Mouse (Mus musculus) testis, adult 2 months (tissue): ENCODE data around the gene Tmem171. TPM values are rescaled to one million over a fixed set of nuclear protein-coding genes. Genes with fewer than 3 reads are reported as not detected.

ENCODE experiments used
- H3K27ac ChIP-seq: fragments of 200-500 bp; 2 replicates; pipeline ENCODE4 v1.5.1; 2012; ENCODE audit warnings: low read depth, low read length; ENCODE audit not compliant: control insufficient read depth, insufficient read depth
- H3K27me3 ChIP-seq: fragments of 200-500 bp; 2 replicates; pipeline ENCODE4 v1.6.1; 2012; ENCODE audit warnings: mild to moderate bottlenecking, low read length, moderate library complexity; ENCODE audit not compliant: control insufficient read depth, insufficient read depth
- H3K36me3 ChIP-seq: fragments of 200-500 bp; 2 replicates; pipeline ENCODE4 v1.6.1; 2012; ENCODE audit warnings: mild to moderate bottlenecking, low read length; ENCODE audit not compliant: control insufficient read depth, insufficient read depth
- H3K4me1 ChIP-seq: fragments of 200-500 bp; 2 replicates; pipeline ENCODE4 v1.6.1; 2012; ENCODE audit warnings: low read length; ENCODE audit not compliant: control insufficient read depth, insufficient read depth
- H3K4me3 ChIP-seq: fragments of 200-500 bp; 2 replicates; pipeline ENCODE4 v1.5.1; 2012; ENCODE audit warnings: low read depth, mild to moderate bottlenecking, low read length, moderate library complexity, mixed read lengths; ENCODE audit not compliant: control insufficient read depth
- CTCF ChIP-seq: fragments of 200-500 bp; IDR thresholded peaks from 2 replicates; pipeline ENCODE4 v1.5.1; 2012; ENCODE audit warnings: low read depth, mild to moderate bottlenecking, inconsistent platforms, low read length, moderate library complexity; ENCODE audit not compliant: control insufficient read depth, insufficient read depth, insufficient replicate concordance
- POLR2A ChIP-seq: fragments of 200-500 bp; IDR thresholded peaks from 2 replicates; pipeline ENCODE4 v1.6.1; 2012; ENCODE audit warnings: low read depth, mild to moderate bottlenecking, inconsistent platforms, low read length, moderate library complexity; ENCODE audit not compliant: control insufficient read depth
- polyA plus RNA-seq: library from polyadenylated mRNA; depleted of rRNA; stranded (reverse); fragments of >200 nt; gene quantifications from 2 replicates; pipeline ENCODE4 v1.2.3, GENCODE M21; 2012

The Tmem171 gene
- polyA plus RNA-seq, 1 experiment, result 0.35 TPM

- H3K36me3 ChIP-seq, result no peaks in the 10 kb centered on the region
- H3K27ac ChIP-seq, result no peak overlapping the region
- TF ChIP-seq CTCF, result no peak
- TF ChIP-seq POLR2A, result no peak
- no peak overlapping the region for H3K4me3 ChIP-seq
- H3K27me3 ChIP-seq, result no peaks in the 10 kb centered on the region
- no peaks in the 10 kb centered on the region; the same call in 1 of the 2 replicates for H3K4me1 ChIP-seq
Measured at GRCm38 (mm10) chr13:98655346-98655745, 39.3 kb downstream of the Tmem171 start.

- H3K27me3 ChIP-seq, result no peaks in the 10 kb centered on the region
- no peak for TF ChIP-seq POLR2A
- TF ChIP-seq CTCF, result no peak
- no peak overlapping the region for H3K27ac ChIP-seq
- H3K36me3 ChIP-seq, result no peaks in the 10 kb centered on the region
- H3K4me3 ChIP-seq, result no peak overlapping the region
- no peaks in the 10 kb centered on the region; the same call in 1 of the 2 replicates for H3K4me1 ChIP-seq
Measured at GRCm38 (mm10) chr13:98654129-98654939, 40.3 kb downstream of the Tmem171 start.

GRCm38 (mm10) chr13:98652194-98652593 is 42.4 kb downstream of the Tmem171 start:
- H3K27ac ChIP-seq, result no peak overlapping the region
- peaks cover 2% of the 10 kb centered on the region for H3K4me1 ChIP-seq
- H3K4me3 ChIP-seq, result no peak overlapping the region
- no peak for TF ChIP-seq POLR2A
- TF ChIP-seq CTCF, result no peak
- no peaks in the 10 kb centered on the region for H3K36me3 ChIP-seq
- no peaks in the 10 kb centered on the region for H3K27me3 ChIP-seq

GRCm38 (mm10) chr13:98651228-98651977 is 43.2 kb downstream of the Tmem171 start:
- H3K36me3 ChIP-seq, result no peaks in the 10 kb centered on the region
- no peaks in the 10 kb centered on the region for H3K27me3 ChIP-seq
- no peak overlapping the region for H3K27ac ChIP-seq
- H3K4me3 ChIP-seq, result no peak overlapping the region
- no peak for TF ChIP-seq POLR2A
- TF ChIP-seq CTCF, result no peak
- H3K4me1 ChIP-seq, result peaks cover 2% of the 10 kb centered on the region

GRCm38 (mm10) chr13:98647775-98648568 is 46.7 kb downstream of the Tmem171 start:
- no peaks in the 10 kb centered on the region for H3K27me3 ChIP-seq
- no peak overlapping the region for H3K4me3 ChIP-seq
- no peaks in the 10 kb centered on the region for H3K36me3 ChIP-seq
- H3K4me1 ChIP-seq, result peaks cover 2% of the 10 kb centered on the region
- H3K27ac ChIP-seq, result no peak overlapping the region
- TF ChIP-seq CTCF (no peak), POLR2A (no peak)

- Histone ChIP-seq H3K36me3 (no peaks in the 10 kb centered on the region), H3K27me3 (no peaks in the 10 kb centered on the region), H3K27ac (no peak overlapping the region), H3K4me3 (no peak overlapping the region), H3K4me1 (peaks cover 7% of the 10 kb centered on the region)
- TF ChIP-seq POLR2A (no peak), CTCF (no peak)
Measured at GRCm38 (mm10) chr13:98638507-98639166, 56.0 kb downstream of the Tmem171 start.
